Mouse (Mus musculus) fat pad, adult 2 months (tissue): ENCODE results near the gene Phlpp1.

Experiments
- DNase-seq: peaks from one replicate; pipeline ENCODE4 v3.0.0-alpha.2; 2011; ENCODE audit warnings: low read depth, low spot score; ENCODE audit errors: extremely low read depth

The Phlpp1 gene

DNA sequence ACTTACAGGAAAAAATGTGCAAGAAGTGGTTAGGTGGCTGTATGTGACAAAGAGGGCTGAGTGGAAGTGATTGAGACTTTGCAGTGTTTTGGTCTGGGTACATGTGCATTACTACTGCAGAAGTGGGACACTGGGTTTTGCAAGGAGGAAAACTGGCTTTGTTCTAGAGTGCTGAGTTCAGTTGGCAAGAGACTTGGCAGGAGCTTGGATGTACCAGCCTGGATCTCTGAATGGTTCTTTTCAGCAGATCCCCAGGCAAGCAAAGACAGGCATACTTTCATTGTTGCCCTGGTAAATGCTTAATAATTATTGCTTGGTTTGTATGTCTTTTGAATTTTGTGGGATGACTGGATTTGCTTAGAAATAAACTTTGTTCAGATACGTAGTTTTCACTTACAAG is 69.5 kb downstream of the Phlpp1 start:
- peak; percentile 33 for DNase-seq

DNA sequence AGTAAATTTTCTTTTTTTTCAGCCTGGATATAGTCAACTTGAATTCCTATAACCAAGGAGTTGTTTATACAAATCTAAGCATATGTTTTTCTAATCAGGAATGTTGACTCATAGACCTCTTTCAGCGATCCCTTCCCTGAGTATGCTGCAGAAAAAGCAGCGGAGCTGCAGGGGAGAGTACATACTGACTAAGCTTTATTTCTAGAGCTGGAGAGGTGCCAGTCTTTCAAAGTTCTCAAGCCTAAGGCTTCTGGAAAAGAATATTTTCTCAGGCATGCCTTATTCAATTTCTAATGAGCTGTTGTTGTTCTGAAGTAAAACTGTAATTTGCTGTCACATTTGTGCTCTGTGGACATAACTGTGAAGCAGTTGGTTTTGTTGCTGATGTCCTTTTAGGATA is 70.6 kb downstream of the Phlpp1 start:
- DNase-seq = no peak

DNA sequence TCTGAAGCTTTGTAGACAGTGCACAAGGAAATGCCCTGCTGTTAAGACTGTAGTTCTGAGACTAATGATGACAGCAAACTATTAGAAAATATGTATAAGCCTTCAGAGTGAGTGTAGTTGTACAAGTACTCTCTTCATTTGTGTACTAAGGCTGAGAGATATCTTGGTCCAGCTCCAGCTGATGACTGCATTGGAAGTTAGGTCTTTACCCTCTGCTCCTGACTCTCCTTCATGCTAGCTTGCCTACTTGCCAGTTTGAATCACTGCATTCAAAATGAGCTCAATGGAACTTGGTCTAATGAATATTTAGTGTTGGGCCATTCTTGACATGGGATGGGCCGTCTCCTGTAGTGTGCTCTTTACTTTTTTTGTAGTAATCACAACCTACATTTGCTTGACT is 71.8 kb downstream of the Phlpp1 start:
- DNase-seq = no peak

DNA sequence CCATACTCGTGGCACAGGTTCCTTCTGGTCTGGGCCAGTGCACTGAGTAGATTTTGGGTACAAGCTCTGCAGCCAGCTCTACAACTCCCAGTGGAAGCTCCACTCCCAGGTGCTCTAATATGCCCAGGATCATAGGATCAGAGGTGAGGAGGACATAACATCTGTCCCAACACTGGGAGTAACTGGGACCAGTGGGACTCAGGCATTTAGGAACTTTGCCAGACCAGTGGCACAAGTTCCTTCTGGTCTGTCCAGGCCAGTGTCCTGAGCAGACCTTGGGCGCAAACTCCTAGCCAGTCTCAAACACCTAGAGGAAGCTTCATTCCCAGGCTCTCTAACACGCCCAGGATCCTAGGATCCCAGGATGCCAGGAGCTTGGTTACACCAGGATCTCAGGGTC is 72.7 kb downstream of the Phlpp1 start:
- no peak for DNase-seq

DNA sequence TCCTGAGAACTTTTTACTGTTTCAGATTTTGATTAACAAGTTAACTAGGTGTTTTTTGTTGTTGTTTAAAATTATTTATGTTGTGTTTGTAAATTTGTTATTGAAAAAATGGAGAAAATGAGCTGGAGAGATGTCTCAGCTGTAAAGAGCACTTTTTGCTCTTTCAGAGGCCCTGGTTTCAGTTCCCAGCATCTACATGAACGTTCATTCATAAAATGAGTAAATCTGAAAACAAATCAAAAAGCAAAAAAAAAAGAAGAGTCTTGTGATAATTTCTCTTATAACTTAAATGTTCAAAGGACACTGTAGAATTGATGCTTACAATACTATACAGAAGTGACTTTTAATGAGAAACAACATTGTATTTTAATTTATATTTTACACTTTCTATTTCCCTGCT is 82.5 kb downstream of the Phlpp1 start:
- no peak for DNase-seq

DNA sequence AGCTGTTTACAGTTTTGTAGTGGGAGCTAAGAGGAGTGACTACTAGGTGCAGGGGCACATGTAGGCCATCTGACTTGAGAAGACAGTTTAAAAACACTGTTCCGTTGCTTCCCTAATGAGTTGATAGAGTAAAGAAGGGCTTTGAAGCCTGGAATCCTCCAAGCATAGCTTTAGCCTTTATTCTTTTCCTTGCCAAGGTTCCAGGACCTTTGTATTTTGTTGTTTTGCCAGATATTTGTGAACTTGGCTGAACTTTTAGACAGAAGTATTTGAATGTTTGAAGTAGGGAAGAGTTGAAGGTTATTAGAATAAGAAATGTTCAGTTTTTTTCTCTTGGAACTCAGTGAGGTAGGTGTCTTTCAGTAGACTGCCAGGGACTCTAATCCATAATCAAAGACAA is 85.6 kb downstream of the Phlpp1 start:
- no peak for DNase-seq

DNA sequence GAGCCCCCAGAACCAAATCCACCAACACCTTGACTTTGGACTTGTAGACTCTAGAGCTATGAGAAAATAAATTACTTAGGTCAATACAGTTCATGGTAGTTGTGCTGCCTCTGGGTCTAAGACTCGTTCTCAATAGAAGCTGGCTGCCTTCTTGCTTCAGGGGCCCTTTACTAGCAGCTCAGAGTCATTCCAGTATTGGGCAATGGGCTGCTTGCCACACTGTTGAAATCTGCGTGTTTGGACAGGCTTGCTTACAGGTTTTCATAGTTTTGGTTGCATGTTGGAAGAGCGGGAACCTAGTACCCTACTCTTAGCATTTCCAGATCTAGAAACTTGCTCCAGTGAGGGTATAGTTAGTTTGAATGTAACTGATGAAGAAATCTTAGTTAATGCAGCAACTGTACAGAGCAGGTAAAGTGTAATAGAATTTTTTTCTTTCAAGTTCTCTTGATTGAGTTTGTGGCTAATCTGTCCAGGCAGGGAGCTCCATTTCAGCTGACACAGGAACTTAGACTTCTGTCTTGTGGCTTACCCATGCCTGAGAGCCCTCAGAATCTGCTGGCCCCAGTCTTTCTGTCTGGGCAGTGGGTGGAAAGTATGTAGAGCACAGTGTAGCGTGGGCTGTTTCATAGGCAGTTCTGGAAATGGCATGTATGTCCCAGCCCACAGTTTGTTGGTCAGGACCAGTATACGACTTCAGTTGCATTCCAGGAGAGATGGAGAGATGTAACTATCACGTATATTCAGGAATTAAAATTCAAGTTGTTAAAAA is 96.7 kb downstream of the Phlpp1 start:
- peak; percentile 93 for DNase-seq

DNA sequence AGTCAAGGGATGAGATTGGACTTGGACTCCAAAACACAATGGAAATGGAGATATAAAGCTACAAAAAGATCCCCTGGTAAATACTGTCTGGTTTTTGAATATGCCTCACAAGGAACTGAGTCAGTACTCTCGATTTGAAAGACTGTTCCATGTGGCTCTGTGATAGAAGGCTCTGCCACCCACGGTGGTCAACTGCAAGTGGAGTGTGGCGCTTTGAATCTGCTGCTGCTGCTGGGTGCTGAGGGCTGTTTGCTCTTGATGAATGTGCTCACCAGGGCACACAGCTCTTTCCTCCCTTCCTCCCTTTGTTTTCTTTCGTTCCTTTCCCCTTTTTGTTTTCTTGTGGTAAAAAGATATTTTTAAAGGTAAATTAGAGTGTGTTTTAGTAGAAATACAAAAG is 97.8 kb downstream of the Phlpp1 start:
- no peak for DNase-seq

DNA sequence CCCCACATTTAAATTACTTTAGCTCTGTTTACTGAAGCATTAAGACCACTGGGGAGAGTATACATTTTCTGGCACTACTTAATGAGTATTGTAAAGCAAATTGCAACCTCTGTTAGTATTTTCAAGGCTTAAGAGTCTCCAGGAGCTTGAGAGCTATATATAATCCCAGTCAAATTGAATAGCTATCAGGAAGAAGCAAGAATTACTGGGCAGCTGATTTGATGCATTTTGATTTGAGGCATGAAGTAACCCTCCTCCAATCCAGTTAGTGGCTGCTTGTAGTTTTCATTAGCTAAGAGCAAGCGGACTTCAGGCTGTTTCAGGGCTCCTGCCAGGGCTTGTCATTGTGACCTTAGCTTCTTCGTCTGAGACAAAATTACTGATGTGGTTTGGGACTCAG is 101.4 kb downstream of the Phlpp1 start:
- no peak for DNase-seq

DNA sequence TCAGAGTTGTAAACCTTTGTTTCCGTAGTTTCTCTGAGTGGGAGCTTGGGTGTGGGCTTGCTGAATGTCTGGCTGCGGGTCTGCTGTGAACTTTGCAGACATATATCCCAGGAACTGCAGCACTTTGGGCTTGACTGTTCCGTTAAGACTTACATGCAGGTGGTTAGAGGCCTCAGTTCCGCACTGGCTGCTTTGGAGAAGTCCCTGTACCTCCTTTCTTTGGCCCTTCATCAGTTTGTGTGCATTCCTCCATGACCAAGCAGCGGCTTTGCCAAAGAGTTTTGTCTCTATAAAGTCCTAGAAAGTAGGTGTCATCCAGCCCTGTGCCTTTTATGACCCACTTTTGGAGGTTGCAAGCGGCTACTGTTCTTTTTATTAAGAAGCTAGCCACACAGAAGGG is 102.2 kb downstream of the Phlpp1 start:
- DNase-seq = no peak

DNA sequence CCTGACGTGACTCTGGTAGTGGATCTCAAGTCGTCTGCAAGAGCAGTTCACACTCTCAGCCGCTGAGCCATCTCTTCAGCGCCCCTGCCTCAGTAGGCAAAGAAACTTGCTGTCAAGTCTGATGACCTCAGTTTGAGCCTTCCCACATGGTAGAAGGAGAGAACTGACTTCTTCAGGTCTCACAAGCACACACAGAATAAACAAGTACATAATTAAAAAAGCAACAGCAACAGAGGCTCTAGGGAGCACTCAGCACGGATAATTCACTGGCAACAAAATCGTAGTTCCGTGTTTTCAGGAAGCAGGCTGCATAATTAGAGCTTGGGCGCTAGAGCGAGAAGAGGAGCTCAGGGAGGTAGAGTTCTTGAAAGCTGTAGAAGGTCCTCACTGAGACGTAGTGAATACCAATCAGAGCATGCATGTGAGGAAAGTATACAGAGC is 103.0 kb downstream of the Phlpp1 start:
- DNase-seq = no peak

DNA sequence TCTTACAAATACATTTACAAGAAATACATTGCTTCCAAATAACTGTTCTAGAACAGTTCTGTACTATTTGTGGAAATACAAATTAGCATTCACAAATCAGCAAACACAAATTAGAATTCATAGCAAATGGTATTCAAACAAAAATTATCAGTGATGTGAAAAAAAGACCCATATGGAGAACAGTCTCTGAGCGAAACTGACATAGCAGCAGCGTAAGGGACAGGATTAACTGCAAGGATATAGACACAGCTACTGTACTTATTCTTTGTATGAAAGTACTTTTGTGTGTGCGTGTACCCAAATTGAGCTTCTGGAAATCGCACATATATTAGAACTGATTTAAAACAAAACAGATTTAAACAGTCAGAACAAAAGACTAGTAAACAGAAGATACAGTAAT is 103.6 kb downstream of the Phlpp1 start:
- no peak for DNase-seq

DNA sequence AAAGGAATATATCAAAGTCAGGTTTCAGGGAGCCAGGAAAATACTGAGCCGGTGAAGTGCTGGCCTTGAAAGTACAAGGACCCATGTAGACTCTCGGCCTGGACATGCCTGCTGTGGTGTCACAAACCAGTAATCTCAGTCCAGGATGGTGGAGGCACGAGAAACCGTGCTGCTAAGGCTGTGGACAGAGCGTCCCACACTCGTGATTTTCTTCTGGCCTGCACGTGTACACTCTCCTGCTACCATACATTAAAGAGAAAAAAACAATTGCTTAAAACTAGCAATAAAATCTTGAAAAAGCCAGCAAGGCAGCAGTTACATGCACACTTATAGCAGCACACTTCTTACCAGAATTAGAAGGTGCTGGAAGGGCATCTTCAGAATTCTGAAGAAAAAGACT is 104.2 kb downstream of the Phlpp1 start:
- DNase-seq = no peak

DNA sequence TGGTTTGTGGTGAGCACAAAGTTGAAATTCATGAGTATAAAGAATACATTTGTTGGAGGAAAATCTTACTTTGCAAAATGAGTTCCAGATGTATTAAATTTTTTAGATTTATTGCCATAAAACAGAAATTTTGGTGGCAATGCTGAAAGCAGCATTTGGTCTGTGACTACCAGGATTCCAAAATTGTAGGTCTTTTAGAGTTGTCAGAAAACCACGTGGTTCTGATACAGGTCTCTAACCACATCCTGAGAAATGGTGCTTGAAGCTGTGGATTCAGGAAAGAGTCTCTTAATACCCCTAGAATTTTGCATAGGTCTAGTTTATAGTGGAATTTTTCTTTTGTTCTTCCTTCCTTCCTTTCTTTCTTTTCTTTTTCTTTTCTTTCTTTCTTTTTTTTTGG is 105.3 kb downstream of the Phlpp1 start:
- DNase-seq = no peak

DNA sequence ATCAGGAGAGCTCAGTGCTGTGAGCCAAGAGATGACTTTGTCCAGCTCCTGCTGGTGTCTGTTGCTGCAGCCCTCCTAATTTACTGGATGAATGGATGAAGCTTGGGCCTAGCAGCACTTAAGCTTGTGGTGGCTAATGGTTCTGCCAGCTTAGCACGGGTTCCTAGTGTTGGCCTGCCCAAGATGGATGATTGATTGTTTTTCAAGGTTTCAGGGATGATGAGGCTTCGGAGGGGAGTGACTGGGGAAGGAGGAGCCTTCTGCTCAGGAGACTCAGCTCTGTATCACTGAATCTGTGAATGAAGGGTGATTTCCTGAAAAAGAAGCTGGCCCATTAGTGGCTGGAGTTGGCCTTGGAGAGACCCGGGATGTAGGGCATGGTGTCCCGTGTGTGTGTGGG is 105.7 kb downstream of the Phlpp1 start:
- DNase-seq = no peak

DNA sequence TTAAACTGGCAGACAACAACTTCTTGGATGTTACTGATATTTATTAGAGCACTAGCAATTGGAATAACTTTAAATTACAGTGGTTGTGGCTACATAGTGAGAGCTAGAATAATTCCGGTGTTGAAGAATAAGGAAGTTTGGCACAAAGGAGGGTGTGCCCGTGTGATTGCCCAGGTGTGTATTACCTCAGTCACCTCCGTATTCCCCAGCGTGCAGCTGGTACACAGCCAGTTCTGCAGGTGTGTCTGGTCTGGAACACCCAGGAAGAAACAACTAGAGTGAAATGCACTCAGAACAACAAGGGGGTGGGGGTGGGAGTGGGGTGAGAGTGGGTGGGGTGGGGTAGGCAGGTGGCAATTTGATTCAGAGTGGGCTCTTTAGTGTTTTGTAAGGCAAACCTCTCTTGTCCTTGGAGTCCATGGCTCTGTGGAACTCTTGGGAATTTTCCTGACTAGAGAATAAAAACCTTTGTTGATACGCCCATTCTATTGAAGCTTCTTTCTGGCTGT is 107.1 kb downstream of the Phlpp1 start:
- DNase-seq = no peak

DNA sequence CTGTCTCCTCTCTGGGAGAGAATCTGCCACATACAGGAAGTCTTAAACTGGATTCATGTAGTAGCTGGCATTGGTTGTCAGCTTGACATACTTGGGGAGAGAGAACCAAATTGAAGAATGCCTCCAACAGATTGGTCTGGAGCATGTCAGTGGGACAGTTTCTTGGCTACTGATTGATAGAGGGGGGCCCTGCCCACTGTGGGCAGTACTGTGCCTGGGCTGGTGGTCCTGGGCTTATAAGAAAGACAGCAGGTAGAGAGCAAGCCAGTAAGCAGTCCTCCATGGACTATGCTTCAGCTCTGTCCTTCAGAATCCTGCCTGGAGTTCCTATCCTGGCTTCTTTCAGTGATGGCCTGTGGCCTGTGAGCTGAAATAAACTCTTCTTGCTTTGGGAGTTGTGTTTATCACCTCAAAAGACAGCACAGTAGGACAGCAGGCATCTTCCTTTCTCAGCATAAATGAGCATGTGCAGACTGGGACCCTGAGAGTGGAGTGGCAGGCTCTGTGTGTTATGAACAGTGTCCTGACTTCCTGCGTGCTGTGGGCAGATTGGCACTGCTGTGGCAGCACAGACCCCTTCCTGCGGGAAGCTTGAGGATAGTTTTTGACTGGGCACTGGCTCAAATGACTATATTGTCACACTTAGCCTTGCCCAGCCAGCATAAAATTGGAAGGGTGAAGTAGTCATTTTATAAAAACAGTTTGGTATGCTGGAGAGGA is 108.0 kb downstream of the Phlpp1 start:
- DNase-seq = no peak

DNA sequence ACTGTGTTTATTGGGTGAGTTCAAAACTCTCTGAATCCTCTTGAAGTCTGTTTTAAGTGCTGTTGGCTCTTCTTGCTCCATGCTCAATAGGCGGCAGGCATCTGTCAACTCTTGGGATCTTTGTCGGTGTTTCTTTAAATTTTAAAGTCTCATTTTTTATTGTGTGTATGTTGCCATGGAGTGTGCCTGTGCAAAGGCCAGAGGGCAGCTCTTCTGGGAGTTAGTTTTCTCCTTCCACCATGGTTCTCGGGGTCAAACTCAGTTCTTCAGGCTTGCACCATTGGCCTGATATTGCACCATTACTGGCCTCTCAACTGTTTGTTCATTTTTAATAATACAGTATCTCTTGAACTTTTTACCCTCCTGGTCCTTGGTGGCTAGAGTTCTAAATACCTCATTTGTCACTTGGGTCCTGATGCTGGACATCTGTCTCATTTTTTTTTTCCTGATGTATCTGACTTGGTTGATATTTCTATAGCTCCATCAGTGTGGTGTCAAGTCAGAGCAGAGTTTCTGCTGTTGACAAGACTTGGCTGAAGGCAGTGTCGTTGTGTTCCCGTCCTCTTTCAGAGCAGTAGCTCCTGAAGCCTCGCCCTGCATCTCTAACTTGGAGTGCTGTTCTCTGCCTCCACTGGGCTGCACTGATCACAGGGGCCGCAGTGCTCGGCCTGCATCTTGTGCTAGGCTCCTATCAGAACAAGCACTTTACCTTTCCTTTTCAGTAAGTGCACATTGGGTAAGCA is 108.8 kb downstream of the Phlpp1 start:
- no peak for DNase-seq

DNA sequence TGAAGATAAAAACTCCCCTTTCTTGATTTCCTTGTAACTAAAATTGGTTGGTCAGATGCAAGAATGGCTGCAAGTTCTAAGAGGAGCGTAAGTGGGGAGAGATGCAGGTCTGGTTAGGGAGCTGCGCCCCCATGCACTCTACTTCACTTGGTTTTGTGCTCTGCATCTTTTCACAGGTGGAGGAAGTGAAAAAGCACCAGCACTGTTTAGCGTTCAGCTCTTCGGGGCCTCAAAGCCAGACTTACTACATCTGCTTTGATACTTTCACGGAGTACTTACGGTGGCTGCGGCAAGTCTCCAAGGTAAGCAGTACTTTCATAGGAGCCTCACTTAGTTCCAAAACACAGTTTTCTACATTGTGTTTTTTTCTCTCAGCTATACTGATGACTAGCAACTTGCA is 115.3 kb downstream of the Phlpp1 start:
- DNase-seq = no peak

DNA sequence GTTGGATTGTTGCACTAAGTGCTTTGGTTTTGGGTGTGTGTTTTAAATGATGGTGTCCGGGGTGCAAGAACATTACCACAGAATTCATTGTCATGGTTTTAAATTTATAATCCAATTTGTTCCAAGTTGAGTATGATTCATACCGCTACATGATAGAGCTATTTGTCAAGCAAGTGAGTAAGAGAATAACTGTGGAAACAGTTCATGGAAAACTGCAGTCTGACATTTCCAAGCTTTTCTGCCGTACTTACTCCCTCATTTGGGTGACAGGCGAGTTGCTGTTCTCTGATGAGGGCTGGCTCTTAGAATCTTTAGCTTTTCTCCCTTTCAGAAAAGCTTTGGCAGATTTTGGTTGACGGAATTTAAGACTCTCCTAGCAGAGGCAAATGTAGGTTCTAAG is 117.5 kb downstream of the Phlpp1 start:
- no peak for DNase-seq

DNA sequence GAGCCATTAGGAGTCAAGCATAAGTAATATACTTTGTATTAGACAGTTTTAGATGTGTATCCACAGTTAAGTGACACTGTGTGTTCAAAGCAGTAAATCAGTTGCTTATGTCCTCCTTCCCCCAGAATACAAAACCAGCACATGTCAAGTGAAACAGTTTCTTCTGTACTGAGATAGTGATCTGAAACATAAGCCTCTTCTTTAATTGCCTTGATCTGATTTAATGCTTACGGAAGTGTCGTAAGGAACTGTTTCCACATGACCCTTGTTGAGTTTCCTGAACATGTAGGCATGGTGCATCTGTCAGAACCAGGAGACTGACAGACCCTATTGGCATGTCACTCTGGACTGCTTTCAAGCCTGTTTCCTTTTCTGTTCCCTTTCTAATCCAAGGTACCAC is 118.0 kb downstream of the Phlpp1 start:
- no peak for DNase-seq
